Mouse (Mus musculus) adrenal gland, adult 18-20 months (tissue): ENCODE results near the gene Urah. TPM values are rescaled to one million over a fixed set of nuclear protein-coding genes. Genes with fewer than 3 reads are reported as not detected.

Experiments used
- DNase-seq, 2 experiments: peaks; one replicate each; pipeline ENCODE4 v3.0.0; 2021 to 2022; ENCODE audit warnings: low spot score in 2 of 2
- long read RNA-seq, 2 experiments: library from polyadenylated mRNA; stranded (forward); transcript quantifications; one replicate each; pipeline ENCODE4 v2.0.0; 2021
- total RNA-seq, 2 experiments: library from RNA; stranded (reverse); gene quantifications; 1 replicate in 1 of 2; 2 replicates in 1 of 2; pipeline ENCODE4 v1.2.3; 2021

Gene Urah
- 1 to 10 TPM in 1 of 2 experiments, under 1 TPM in 1; 0.76 to 1.1 TPM for total RNA-seq
- long read RNA-seq, experiment 1 = 0 reads
- long read RNA-seq, experiment 2 = 0 reads

GRCm38 (mm10) chr7:140834968-140835757 is at the start of gene Urah:
Gene Urah, plus strand, starts transcription at chr7:140835018.
- no peak for DNase-seq

- no peak for DNase-seq
Observed at GRCm38 (mm10) chr7:140787406-140788052, 47.3 kb upstream of the Urah start, which contains the start of gene Syce1. Gene Syce1, minus strand, starts transcription at chr7:140787852.

DNA sequence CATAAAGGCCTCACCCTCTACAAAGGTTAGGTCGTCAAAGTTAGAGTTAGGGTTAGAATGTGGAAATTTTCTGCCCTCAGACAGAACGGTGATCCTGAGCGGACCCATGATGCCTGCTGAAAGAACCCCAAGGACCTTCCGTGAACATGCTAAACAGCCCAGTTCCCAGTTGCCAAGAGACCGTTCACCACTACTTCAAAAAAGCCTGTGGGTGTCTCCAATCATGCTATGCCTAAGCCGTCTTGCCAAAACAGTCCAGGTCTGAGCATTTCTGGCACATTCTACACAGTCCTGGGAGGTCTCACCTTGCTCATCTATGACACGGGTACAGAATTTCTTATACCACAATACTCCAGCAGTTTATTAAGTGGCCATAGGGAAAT is 46.8 kb upstream of the Urah start:
- DNase-seq = no peak

GRCm38 (mm10) chr7:140793541-140793940 is 41.3 kb upstream of the Urah start:
- DNase-seq = no peak

DNA sequence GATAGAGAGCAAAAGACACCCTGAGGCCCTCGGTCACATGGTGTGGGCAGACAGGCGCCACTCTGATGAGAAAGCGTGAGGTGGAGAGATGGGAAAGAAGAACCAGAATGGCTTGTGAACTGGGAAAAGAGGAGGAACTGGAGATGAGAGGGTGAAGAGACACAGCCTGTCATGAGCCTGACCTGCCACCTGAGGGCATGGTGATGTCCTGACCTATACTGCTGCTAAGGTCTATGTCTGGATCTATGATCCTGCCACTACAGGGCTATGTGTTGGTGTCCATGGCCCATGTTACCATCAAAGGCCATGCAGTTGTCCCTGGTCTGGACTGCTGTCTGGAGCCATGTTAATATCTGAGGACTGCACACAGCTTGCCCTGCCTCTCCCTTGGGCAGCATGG is 37.2 kb upstream of the Urah start:
- DNase-seq = no peak

DNA sequence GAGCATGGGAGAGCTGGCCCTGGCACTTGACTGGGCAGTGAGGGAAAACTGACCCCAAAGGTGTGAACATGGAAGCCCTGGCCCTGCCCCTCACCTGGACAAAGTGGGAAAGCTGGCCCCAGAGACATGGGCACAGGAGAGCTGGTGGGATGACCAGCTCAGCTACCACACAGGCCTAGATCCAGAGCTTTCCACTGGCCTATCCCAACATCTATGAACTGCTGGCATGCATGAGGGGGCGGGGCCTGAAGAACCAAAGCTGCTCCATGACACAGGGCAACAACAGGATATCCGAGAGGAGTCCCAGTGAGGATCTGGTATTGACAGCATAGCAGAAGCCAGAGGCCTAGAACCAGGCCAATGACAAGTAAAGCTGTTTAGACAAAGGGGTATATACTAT is 36.6 kb upstream of the Urah start:
- DNase-seq = no peak

DNA sequence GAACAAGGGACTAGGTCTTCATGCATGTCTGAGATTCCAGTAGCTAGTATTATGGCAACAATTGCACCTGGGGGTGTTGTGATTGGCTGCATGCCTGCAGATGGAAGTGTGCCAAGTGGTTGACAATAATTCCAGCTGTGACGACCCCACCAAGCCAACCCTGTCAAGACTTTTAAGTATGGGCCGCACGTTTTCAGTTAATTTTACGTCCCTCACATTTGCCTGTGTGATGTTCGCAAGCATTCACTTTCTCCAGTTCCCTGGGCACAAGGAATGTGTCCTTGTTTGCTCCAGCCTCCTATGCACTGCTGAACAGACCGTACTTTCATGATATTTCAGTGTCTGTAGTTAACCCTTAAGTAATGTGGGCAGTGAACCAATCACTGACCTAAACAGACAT is 32.2 kb upstream of the Urah start:
- no peak for DNase-seq

DNA sequence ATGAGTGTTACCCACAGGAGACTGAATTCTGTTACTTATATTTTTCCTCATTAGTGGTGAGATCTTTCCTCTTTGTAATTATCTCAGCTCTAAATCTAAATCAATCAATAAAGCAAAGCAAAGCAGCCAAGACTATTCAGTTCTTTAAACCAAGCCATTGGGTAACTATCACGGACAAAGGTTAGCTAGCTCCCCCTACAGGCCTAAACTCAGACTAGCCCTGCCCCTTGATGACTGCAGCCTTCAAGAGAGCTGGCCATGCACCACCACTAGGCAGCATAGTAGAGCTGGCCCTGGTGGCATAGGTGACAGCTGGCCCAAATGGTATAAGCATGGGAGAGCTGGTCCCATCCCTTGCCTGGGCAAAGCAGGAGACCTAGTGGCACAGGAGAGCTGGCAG is 29.1 kb upstream of the Urah start:
- peak; percentile 44 to 47 for DNase-seq

DNA sequence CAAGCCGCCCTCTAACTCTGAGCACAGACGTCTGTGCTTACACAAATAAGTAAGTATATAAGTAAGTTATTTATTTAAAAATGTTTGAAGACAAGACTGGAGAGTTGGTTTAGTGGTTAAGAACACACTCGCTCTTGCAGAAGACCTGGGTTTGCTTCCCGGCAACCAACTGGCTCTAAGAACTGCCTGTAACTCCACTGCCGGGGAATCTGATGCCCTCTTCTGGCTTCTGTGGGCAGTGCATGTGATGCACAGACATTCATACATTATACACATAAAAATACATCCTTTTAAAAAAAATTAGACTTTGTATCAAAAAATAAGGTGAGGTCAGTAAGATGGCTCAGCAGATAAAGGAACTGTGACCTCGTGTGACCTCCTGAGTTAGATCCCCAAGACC is 24.3 kb upstream of the Urah start:
- no peak for DNase-seq

DNA sequence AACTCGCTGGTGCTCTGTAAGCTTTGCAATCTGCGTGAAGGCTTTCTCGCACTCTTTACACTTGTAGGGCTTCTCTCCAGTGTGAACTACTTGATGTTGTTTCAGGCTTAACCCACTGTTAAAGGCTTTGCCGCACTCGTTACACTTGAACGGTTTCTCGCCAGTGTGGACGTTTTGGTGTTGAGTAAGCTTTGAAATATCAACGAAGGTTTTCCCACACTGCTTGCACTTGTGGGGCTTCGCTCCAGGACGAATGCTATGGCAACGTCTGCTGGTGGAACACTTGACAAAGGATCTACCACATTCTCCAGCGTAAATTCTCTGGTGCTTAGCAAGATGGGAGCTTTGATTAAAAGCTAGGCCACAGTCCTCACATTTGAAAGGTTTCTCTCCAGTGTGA is 23.1 kb upstream of the Urah start:
- DNase-seq = no peak

DNA sequence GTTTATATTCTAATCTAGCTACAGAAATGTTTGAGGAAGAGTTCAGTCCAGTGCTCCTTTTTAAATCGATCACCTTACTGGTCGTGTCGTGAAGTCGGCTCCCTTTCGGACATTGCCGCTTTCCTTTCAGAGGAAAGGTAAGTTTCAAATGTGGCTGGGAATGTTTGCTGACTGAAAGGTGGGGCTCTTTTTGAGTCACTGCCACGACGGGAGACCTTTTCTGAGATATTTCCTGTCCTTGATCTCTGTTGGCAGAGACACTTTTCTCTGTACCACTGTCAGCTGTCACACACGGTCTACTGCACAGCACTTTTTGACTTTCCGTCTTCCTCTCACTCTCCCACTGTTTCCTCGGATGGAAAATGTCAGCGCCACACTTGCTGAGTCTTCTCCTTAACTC is 22.0 kb upstream of the Urah start:
- no peak for DNase-seq

- DNase-seq = no peak
Observed at GRCm38 (mm10) chr7:140820173-140820572, 14.6 kb upstream of the Urah start.

DNA sequence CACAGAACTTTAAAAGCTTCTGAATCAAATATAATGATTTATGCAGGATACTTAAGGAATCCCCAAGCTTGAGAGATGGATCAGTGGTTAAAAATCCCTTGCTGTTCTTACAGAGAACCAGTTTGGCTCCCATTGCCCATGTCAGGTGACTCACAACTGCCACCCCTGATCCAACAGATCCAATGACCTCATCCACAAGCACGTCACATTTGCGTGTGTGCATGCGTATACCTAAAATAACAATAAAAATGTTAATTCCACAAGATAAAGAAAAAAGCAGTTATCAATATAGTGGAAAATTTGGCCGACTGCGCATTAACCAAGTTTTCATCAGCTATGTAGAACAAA is 13.5 kb upstream of the Urah start:
- DNase-seq = no peak

GRCm38 (mm10) chr7:140821653-140822329 is 13.0 kb upstream of the Urah start, which contains the start of gene Zfp941:
Gene Zfp941, minus strand, starts transcription at chr7:140822178.
- DNase-seq = peak in 1 of 2 experiments; percentile 27

- DNase-seq = no peak
Observed at GRCm38 (mm10) chr7:140822731-140823130, 12.1 kb upstream of the Urah start.

DNA sequence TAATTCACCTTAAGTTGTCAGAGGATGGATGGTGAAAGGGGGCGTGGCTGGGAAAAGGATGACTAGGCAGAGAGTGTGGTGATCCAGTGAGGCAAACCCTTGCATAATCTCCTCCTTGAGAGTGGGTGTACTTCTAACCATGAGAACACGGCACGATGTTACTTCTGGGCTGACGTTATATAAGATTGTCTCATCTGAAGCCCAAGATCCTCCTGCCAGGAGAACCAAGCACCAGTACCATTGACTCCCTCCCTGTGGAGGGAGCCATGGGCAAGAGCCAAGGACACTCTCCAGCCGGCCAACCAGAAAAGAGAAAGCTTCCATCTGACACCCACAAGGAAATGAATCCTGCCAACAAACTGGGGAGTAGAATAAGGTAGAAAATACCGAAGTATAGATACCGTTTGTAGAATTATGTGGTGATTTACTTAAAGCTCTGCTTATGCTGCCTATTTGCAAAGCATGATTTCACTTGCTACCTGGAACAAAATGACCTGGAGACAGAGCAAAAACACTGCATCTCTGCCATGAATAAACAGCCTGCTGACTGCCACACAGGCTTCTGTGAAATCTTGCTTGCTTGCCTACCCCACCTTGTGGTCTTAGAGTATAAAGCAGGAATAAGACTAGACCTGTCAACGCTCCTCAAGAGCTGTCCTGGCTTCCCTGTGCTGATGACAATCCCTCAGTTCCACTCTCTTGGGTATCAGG is 6.5 kb upstream of the Urah start:
- DNase-seq = no peak

DNA sequence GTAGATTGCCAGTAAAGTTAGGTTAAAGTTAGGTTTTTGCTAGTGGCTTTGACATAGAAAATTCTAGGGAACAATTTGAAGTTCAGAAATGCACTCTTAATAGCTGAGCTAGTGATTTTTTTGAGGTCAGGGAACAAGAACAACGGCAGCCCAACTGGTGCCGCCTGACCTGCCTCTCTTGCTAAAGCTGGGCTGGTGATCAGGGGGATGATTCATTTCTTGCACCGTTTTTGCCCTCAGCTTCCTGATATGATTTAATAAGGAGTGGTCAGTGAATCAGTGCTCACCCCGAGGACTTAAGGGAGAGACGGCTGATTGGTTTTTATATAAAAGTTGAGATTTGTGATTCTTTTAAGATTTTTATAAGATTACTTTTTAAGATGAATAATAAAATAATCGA is 3.4 kb upstream of the Urah start:
- no peak for DNase-seq

DNA sequence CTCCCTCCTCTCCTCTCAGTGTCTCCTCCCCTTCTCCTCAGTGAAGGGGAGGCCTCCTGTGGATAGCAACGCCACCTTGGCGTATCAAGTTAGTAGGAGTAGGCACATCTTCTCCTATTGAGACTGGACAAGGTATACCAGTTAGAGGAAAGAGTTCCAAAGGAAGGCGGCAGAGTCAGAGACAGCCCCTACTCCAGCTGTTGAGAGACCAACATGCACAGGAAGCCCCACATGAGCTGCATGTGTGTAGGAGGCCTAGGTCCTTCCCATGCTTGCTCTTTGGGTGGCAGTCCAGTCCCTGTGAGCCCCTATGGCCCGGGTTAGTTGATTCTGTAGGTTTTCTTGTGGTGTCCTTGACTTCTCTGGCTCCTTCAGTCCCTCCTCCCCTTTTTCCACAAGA is 1.5 kb upstream of the Urah start:
- no peak for DNase-seq

GRCm38 (mm10) chr7:140835758-140836087 is 905 bp downstream of the Urah start:
- DNase-seq = no peak

DNA sequence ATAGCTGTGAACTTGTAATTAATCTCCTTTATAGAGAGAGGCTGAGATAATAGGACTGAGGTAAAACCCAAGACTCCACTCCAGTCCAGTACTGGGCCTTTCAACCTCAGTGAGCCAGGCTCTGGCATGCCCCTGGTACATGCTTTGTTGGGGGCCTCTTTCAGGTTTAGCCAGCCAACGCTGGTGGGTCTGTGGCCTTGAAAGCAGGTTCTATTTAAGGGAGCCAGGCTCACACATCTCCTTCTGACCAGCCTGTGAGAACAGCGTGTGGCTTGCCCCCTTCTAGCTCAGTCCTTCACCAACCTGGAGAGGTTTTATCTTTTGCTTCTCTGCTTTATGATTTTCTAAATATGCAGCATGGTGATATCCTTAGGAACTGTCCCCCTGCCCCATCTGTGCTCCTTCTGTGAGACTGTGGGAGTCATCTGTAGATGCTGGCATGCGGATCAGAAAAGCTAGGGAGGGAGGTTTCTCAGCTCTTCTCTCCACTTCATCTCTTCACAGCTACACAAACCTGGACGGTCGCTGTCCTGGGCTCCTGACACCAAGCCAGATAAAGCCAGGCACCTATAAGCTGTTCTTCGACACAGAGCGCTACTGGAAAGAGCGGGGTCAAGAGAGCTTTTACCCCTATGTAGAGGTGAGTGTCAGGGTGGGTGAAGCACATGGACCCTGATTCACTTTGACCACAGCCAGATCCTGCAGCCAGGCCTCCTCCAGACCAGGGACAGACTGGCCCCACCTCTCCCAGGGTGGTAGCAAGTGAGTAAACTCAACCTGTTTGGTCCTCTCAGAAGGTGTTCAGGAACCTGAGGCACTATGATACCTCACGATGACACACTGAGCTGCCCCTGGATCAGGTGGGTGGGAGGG is 1.7 kb downstream of the Urah start:
- DNase-seq = no peak

GRCm38 (mm10) chr7:140839556-140839955 is 4.7 kb downstream of the Urah start:
- DNase-seq = no peak
